Comparison of ENCODE assay signal across 12 mouse cellular contexts in genomic region chr3:21672492-21672891, GRCm38 (mm10).
A peak's percentile ranks its signal among the peaks of the same experiment; 100 is the strongest.
DNase-seq lines count a peak whose midpoint lies in the region; ATAC-seq lines count a peak whose summit lies in the region.
"Had no signal": no experiment of that assay in that cellular context is flagged by ENCODE, and none has a peak within 500 bp of the region (broad histone marks: within the 10 kb centered on the region; RNA-seq: fewer than 3 reads in every experiment).

No protein-coding gene starts in this region.

- H3K4me3 ChIP-seq in forebrain, embryonic 15.5 days: no peak overlapping the region
- no peak overlapping the region for H3K4me3 ChIP-seq in midbrain, embryonic 14.5 days (replicated peaks; ENCODE audit: low read depth, low read length)
- H3K4me3 ChIP-seq: embryonic facial prominence, embryonic 13.5 days; limb, embryonic 10.5 days had no signal

- H3K9ac ChIP-seq in forebrain, embryonic 15.5 days (replicated peaks): no peak overlapping the region
- no peak overlapping the region for H3K9ac ChIP-seq in midbrain, embryonic 14.5 days (replicated peaks; ENCODE audit: low read length)
- H3K9ac ChIP-seq: embryonic facial prominence, embryonic 13.5 days had no signal

- no peaks in the 10 kb centered on the region for H3K27me3 ChIP-seq in forebrain, embryonic 15.5 days
- no peaks in the 10 kb centered on the region for H3K27me3 ChIP-seq in midbrain, embryonic 14.5 days (ENCODE audit: control insufficient read depth, insufficient read depth, low read length)
- H3K27me3 ChIP-seq: embryonic facial prominence, embryonic 13.5 days had no signal

- peak overlapping the region; percentile 56; the same call in 1 of the 2 replicates for H3K27ac ChIP-seq in forebrain, embryonic 15.5 days (replicated peaks)
- H3K27ac ChIP-seq in midbrain, embryonic 14.5 days (replicated peaks; ENCODE audit: low read depth, low read length): no peak overlapping the region
- H3K27ac ChIP-seq: embryonic facial prominence, embryonic 13.5 days; limb, embryonic 10.5 days had no signal

- no peak overlapping the region for H3K4me2 ChIP-seq in forebrain, embryonic 15.5 days (replicated peaks)
- no peak overlapping the region for H3K4me2 ChIP-seq in midbrain, embryonic 14.5 days (ENCODE audit: low read length)
- H3K4me2 ChIP-seq: embryonic facial prominence, embryonic 13.5 days had no signal

- WGBS in forebrain, embryonic 15.5 days: 12% methylated on average over 2 of the region's 2 CpGs
- WGBS in midbrain, embryonic 14.5 days: 13% methylated on average over 2 of the region's 2 CpGs

- peak; percentile 93 for ATAC-seq in forebrain, embryonic 15.5 days (replicated peaks)
- ATAC-seq in midbrain, embryonic 14.5 days (ENCODE audit: low FRiP score, low TSS enrichment): peak; percentile 78

- DNase-seq in frontal cortex, adult 2 months (ENCODE audit: extremely low spot score in 1 of 2, low spot score in 1 of 2): peak; percentile 10 to 25
- no peak for DNase-seq in frontal cortex, postnatal 25 days (ENCODE audit: low spot score in 2 of 2)
- DNase-seq in R1 (ENCODE audit: low read depth, low spot score): peak; percentile 94
- peak; percentile 70 for DNase-seq in midbrain, embryonic 14.5 days
- no peak for DNase-seq in kidney, postnatal 10 days
- no peak for DNase-seq in gastrocnemius, postnatal 36 days
- no peak for DNase-seq in kidney, adult 18-20 months
- DNase-seq: heart, adult 11 months; lung, adult 2 months had no signal

- no peaks in the 10 kb centered on the region for H3K36me3 ChIP-seq in forebrain, embryonic 15.5 days
- H3K36me3 ChIP-seq in midbrain, embryonic 14.5 days (ENCODE audit: control insufficient read depth, insufficient read depth, low read length): no peaks in the 10 kb centered on the region
- H3K36me3 ChIP-seq: embryonic facial prominence, embryonic 13.5 days; limb, embryonic 10.5 days had no signal

- H3K4me1 ChIP-seq in forebrain, embryonic 15.5 days: 0 out of 2 replicates have a peak, but pooled peaks cover 6% of the 10 kb centered on the region
- H3K4me1 ChIP-seq in midbrain, embryonic 14.5 days (ENCODE audit: control insufficient read depth, insufficient read depth, low read length): no peaks in the 10 kb centered on the region
- H3K4me1 ChIP-seq: embryonic facial prominence, embryonic 13.5 days had no signal

- H3K9me3 ChIP-seq in forebrain, embryonic 15.5 days: no peaks in the 10 kb centered on the region
- H3K9me3 ChIP-seq in midbrain, embryonic 14.5 days (ENCODE audit: control insufficient read depth, low read length): no peaks in the 10 kb centered on the region
- H3K9me3 ChIP-seq: embryonic facial prominence, embryonic 13.5 days; limb, embryonic 10.5 days had no signal

- intact Hi-C loops in gastrocnemius, postnatal 36 days (cut with DNase I): no loop called here

Comparison
In these comparisons a context has a peak if more than half of its experiments do, and no peak if none do; other contexts are left out.
1. DNase-seq: peak in frontal cortex, adult 2 months (2 of 2), R1 (single experiment) and midbrain, embryonic 14.5 days (single experiment); none in frontal cortex, postnatal 25 days (0 of 2), kidney, postnatal 10 days (single experiment), gastrocnemius, postnatal 36 days (0 of 2) and kidney, adult 18-20 months (single experiment).